Mouse (Mus musculus) myocyte (in vitro differentiated cells): ENCODE measurements around the gene Adgrb3.

Experiments used
- CEBPB ChIP-seq: IDR thresholded peaks from 2 replicates; pipeline ENCODE4 v1.6.1; 2011; ENCODE audit warnings: mild to moderate bottlenecking, moderate library complexity; ENCODE audit not compliant: poor library complexity, insufficient read depth, severe bottlenecking
- MAX ChIP-seq: IDR thresholded peaks from one replicate; pipeline ENCODE4 v1.6.1; 2011; ENCODE audit warnings: low read depth, mild to moderate bottlenecking, control low read depth
- MYOD1 ChIP-seq, 3 experiments: IDR thresholded peaks; one replicate each; pipeline ENCODE4 v1.6.1; 2011; ENCODE audit warnings: control low read depth in 2 of 3, low read depth in 2 of 3, mild to moderate bottlenecking in 2 of 3, moderate library complexity in 1 of 3; ENCODE audit not compliant: insufficient read length in 2 of 3, control insufficient read depth in 1 of 3
- MYOG ChIP-seq, 3 experiments: IDR thresholded peaks; one replicate each; pipeline ENCODE4 v1.6.1; 2011; ENCODE audit warnings: control low read depth in 2 of 3, low read depth in 2 of 3, mild to moderate bottlenecking in 2 of 3; ENCODE audit not compliant: insufficient read length in 2 of 3, control insufficient read depth in 1 of 3, insufficient read depth in 1 of 3
- POLR2A ChIP-seq: IDR thresholded peaks from one replicate; pipeline ENCODE4 v1.6.1; 2011; ENCODE audit warnings: low read depth, mild to moderate bottlenecking, control low read depth, moderate library complexity; ENCODE audit not compliant: insufficient read length
- TCF3 ChIP-seq: IDR thresholded peaks from one replicate; pipeline ENCODE4 v1.6.1; 2011; ENCODE audit warnings: low read depth, control low read depth; ENCODE audit not compliant: insufficient read length

- no peak for TF ChIP-seq POLR2A
- TF ChIP-seq CEBPB, result no peak
- TF ChIP-seq TCF3, result no peak
- no peak for TF ChIP-seq MYOD1 (IDR thresholded peaks at IDR 0.05; ENCODE audit: control insufficient read depth in 1 of 3, insufficient read length in 2 of 3, low read depth in 2 of 3)
- TF ChIP-seq MAX, result no peak
- TF ChIP-seq MYOG (IDR thresholded peaks at IDR 0.05; ENCODE audit: control insufficient read depth in 1 of 3, insufficient read depth in 1 of 3, insufficient read length in 2 of 3, low read depth in 2 of 3), result no peak
Measured at GRCm38 (mm10) chr1:25826771-25827170, 2.7 kb downstream of the Adgrb3 start.
